Mouse (Mus musculus) gastrocnemius, postnatal 36 days (tissue): Measurements from ENCODE around the gene Nav2. TPM values are rescaled to one million over a fixed set of nuclear protein-coding genes. Genes with fewer than 3 reads are reported as not detected.

ENCODE experiments used
- DNase-seq, 2 experiments: peaks; one replicate each; pipeline ENCODE4 v3.0.0; 2022
- intact Hi-C: fragments of 180-260 bp; cut with DNase I; formaldehyde crosslinking; loops from one replicate; pipeline ENCODE4 v1.15.1; 2025
- total RNA-seq, 2 experiments: library from RNA; stranded (reverse); gene quantifications; 2 replicates each; pipeline ENCODE4 v1.2.3; 2021

Nav2 gene
- total RNA-seq, 2 experiments from 2014 or later = 21.8 to 23.9 TPM

DNA sequence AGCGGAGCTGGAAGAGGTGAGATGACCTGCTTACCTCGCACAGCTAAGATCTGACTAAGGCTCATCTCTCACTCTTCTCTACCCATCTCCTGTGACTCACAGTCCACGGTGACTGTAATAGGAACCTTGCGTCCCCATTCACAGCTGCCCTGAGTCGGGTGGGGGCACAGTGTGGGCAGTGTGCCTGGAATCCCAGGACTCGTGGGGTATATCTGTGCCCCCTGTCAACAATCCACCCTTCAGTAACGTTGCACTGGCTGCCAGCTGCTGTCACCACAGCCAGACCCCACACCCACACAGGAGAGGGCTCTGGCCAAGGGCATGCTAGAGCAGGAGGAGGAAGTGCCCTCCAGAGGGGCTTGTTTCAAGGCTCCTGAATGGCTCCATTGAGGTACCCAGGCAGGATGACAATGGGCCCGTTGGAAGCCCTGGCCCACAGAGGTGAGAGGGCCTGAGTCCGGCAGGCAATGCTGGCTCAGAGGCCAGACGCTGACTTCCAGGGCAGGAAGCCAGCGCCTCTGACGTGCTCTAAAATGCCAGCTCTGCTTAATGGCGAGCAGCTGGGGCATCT lies 353.5 kb downstream of the Nav2 start:
- DNase-seq = peak; percentile 47 to 57
- intact Hi-C loops = loop anchor here (10.0 kb wide), 1 partner anchor 377 kb away; the partner anchor contains the start of gene E2f8

DNA sequence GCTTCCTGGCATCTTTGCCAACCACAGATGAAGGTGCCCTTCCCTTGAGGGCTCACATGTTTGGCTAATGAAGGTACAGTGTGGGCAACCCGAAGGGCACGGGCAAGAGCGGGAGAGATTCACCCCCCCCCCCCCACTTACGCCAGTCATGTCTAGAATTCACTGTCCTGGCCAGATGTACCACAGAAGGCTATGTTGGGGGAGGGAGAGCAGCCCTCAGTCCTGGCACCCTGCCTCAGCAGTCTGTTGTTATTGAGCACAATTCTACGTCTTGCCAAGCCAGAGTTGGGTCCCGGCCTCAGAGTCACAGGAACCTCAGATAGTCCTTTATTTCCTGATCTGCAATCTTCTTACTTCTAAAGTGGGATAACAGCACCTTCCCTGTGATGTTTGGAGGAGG lies 357.9 kb downstream of the Nav2 start:
- no peak for DNase-seq

DNA sequence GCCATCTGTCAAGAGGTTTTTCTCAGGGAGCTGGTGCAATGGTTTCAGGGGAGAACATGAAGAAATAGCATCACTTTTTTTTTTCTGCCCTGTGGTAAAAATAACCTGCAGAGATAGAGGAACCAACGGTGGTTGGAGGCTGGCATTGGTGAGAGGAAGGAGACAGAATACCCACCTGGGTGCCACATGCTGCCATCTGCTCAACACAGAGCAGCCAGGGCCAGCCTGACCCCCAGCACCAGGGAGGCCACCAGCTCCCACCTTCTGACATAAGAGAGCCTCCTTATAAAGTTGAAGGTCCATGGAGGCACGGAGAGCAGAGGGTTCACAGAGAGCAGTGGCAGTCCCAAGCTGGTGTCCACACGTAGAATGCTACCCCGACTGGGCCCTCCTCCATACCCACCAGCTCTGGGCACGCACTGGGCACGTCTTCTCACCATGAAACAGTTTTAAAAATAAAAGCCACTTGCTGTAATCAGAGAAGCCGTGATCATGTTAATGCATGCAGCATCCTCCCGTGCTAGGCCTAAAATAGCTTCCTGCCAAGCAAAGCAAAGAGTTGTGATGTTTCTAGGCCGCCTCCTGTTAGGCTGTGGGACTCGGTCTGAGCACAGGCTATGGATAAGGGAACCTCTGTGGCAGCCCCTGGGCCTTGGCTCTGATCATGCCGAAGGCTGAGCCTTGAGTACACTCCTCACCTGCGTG lies 359.3 kb downstream of the Nav2 start:
- no peak for DNase-seq
- intact Hi-C loops = loop anchor here (10.0 kb wide), 1 partner anchor 383 kb away; the partner anchor contains the start of gene E2f8

More for the DNA sequence above, 357.9 kb downstream of the Nav2 start:
- intact Hi-C loops = loop anchor here (10.0 kb wide), 1 partner anchor 382 kb away; the partner anchor contains the start of gene E2f8

DNA sequence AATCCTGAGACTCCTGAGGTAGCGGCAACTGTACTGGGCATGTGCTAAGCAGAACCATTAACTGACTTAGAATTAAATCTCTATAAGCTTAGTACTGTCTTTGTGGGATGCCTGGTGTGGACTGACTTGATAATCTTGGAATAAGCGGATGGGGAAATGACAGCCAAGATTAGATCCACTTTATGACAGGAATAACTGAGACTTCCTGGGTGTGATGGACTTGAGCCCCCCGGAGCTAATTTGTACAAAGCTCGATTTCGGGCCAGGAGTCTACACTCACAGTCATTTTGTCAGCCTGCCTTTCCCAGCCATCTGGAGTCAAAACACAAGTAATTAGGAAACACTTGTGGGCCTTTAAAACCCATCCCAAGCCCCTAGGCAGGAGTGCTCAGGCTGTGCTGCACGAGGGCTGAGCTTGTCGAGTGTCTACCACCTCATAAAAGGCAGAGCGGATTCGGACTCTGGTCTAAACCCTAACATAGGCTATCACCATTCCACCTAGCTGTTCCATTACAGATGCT lies 359.9 kb downstream of the Nav2 start:
- intact Hi-C loops = loop anchor here (10.0 kb wide), 1 partner anchor 384 kb away; the partner anchor contains the start of gene E2f8
- DNase-seq = no peak

DNA sequence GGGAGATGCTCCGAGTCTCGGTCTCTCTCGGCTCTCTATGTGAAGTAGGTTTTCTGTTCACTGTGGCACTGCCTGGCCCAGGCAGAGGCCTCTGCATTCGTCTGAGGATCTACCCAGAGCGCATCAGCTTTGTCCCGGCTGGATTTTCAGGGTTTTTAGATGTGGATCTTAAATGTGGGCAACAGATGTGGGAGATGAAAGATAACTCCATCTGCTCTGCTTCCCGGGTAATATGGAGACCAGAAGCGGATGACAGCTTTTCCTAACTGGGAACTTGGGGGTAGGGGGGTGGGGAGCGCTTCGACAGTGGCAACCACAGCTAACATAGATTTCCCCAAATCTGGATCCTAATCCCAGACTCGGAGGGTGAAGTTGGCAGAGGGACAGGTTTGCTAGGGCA lies 362.3 kb downstream of the Nav2 start:
- intact Hi-C loops = loop anchor here (5.0 kb wide), 1 partner anchor 151 kb away; no protein-coding TSS in a partner anchor
- no peak for DNase-seq

DNA sequence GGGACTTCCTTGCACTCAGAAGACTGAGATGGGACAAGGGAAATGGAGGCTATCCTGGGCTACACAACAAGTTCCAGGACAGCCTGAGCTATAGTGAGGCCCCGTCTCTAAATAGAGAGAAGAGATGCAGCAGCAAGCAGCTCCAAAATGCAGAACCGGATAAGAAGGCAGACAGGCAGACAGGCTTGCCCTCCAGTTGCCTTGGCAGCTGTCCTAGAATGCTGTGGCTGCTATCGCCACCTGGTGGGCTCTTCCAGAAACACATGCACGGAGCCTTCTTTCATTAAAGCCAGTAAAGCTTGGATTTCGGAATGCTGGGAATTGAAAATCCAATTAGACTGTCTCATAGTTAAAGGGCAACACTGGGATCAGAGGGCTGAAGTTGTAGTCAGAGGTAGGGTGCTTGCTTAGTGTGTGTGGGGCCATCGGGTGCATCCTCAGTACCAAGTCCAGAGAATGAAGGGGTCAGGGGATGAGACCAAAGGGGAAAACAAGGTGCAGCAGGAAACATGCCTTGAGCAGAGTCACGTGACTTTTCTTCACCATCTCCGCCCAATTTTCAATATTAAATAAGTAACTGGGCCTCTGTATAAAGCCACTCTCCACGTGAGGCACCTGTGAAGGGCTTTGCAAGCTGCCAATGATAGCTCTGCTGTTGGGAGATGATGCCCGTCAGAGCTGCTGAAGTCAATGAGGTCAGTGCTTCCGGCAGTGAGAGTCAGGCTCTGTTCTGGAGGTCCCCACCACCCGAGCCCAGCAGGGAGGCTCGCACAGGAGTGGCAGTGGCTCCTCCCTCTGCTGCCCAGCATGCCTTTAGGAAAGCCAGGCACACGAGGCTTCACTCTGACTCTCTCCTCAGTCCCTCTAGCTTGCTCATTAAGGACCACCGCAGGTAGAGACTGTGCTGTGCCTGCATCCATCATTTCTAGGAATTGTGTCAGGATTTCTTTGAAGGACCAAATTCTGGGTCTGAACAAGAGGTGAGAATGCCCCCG lies 364.2 kb downstream of the Nav2 start:
- intact Hi-C loops = loop anchor here (1.0 to 5.0 kb wide), 3 partner anchors 22 to 150 kb away; no protein-coding TSS in a partner anchor
- peak; percentile 65 to 67 for DNase-seq

DNA sequence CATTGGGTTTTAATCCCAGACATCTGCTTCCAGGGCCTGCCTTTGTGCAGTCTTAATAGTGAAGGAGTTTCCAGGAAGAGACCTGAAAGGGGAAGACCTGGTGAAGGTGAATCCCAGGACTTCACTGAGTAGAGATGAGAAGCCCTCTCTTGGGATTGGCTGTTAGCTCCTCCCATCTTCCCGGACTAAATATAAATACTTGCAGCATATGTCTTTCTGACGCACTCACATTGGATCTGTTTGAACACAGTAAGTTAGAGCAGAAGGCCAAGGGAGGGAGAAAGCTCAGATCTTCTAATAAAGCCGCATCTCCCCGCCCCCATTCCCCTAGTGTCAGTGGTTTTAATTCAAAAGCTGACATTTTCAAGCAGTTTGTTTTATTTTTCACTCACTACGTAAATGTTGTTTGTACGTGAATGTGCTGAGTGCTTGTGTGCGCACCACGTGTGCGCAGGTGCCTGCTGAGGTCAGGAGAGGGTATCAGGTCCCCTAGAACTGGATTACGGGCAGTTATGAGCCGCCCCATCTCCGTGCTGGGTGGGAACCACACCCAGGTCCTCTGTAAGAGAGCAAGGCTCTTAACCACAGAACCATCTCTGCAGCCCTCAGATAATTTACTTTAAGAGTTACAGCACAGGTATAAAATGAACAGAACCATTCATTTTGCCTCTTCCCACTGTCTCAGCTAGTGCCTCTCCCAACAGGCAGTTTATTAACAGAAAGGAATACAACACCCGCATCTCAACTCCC lies 365.6 kb downstream of the Nav2 start:
- DNase-seq = no peak
- intact Hi-C loops = loop anchor here (2.0 to 5.0 kb wide), 2 partner anchors 141 to 148 kb away; no protein-coding TSS in a partner anchor

DNA sequence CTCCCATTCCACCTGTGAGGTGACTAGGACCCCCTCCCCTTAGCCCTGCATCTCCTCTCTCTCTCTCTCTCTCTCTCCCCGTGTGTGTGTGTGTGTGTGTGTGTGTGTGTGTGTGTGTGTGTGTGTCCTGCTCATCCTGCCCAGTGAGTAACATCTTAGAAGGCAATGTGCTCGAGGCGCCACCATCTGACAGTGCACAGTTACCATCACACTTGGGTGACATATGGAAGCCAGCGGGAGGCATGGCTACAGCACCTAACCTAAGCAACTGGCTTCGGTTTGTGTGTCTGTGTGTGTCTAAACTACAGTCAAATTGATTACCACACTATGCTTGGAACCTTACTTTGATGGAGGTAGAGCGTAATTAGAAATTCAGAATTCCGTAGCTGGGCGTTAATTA lies 366.2 kb downstream of the Nav2 start:
- DNase-seq = no peak
- intact Hi-C loops = loop anchor here (5.0 kb wide), 1 partner anchor 148 kb away; no protein-coding TSS in a partner anchor

DNA sequence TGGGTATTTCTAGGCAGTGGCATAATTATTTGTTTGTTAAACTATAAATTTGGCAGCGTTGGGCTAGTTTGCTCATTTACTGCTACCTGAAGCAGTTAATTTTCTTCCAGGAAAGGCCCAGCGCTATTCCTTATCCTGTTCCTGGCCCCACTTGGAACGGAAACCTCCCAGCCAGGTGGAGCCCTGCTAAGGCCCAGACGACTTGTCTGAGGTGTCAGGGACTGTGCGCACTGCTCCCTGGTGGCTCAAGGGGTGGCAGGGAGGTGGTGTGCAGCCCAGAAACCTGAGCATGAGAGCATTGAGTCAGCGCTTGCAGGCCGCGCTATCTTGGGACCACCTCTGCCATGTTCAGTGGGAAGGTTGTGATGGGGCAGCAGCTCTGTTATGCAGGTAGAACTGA lies 367.6 kb downstream of the Nav2 start:
- DNase-seq = no peak
- intact Hi-C loops = no loop called here

DNA sequence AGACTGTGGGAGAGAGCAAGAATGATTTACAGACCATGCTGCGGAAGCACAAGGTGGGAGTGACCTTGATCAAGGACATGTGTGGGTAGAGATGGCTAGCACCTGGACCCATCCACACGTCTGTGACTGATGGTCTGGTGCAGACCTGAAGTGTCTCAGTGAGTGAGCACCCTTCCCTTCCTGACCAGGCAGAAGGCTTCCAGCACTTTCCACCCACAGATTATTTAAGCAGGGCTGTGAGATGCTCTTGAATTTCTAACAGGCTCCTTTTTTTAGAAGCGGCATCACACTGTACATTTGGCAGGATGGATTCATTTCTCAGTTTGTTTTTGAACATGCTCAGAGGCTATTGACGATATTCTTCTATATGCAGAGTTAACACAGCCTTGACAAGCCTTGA lies 369.2 kb downstream of the Nav2 start:
- intact Hi-C loops = no loop called here

DNA sequence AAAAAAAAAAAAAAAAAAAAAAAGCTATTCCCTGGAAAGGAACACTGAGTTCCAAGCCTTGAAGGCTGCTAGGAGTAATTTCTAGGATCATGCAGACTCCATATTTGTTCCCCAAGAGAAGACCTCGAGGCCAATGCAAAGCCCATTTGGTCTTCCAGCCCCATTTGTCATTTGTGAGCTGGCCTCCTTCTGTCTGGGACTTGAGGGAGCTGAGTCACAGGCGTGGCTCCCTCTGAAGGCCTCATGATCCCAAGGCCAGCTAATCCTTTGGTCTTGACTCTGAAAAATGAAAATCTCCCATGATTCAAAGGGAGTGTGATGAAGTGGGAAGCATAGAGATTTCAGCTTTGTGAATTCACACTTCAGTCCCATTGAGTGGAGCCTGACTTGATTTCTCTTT lies 370.0 kb downstream of the Nav2 start:
- no peak for DNase-seq
- intact Hi-C loops = no loop called here

More for the DNA sequence above, 369.2 kb downstream of the Nav2 start:
- DNase-seq = no peak

DNA sequence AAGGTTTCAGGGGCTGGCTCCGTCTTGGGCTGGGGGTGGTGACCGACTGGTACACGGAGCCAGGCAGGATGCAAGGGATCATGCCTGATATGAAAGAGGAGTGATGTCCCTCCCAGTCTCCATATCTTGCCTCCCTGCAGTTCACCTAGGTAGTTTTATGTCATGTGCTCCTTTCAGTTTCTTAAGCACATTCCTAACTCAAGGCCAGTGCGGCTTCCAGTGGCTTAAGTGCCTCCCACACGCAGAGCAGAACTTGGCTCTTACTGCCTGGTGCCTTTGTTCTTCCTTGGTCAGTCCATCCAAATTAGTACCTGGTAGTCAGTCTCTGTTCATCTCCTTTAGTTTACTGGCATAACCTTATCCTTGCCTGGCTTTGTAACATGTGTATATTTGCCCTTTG lies 371.9 kb downstream of the Nav2 start:
- intact Hi-C loops = no loop called here
- no peak for DNase-seq

DNA sequence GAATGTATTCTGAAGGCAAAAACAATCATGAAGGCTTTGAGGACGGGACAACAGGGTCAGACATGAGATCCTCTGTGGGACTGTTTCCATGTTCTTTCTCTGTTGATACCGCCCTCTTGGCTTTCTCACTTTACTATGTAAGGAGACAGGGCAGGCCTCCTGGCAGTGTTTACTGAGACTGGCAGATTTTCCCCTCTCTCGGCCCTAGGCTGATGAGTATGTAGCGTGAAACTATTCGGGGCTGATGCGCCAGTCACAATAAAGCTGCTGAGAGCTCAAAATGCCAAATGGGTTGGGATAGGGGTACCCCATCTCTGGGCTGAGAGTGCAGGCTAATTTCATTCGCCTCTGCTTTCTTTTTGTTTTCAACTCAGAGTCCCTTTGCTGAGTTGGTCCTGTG lies 373.9 kb downstream of the Nav2 start:
- DNase-seq = no peak
- intact Hi-C loops = no loop called here

DNA sequence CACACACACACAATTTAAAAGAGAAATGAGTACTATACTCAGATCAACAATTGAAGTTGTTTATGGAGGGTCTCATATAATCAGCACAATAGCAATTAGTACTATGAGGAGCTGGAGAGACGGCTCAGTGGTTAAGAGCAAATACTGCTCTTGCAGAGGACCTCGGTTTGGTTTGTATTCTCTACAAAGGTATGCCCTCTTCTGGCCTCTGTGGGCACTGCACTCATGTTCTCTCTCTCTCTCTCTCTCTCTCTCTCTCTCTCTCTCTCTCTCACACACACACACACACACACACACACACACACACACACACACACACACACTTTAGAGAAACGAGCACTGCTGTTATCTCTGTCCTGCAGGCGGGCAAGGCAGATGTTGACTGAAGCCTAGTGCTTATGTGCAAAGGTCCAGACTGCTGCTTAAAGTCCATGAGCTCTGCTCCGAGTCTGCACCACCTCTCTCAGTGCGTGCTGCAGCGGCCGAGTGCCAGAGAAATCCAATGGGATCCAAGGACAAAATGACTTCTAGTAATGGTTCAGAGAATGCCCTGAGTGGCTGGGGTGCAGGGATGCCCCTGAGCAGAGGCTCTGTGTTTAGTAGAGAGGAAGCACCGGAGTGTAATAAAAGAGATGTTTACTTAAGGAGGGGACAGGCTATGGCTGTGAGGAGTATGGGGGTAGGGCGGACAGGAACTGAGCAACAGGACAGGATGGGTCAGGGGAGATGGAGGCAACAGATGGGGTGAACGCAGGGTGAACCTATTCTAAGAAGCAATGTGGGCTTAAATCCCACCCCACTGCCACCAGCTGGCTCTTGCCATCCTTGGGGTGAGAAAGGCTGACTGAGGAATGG lies 375.2 kb downstream of the Nav2 start:
- no peak for DNase-seq
- intact Hi-C loops = no loop called here

DNA sequence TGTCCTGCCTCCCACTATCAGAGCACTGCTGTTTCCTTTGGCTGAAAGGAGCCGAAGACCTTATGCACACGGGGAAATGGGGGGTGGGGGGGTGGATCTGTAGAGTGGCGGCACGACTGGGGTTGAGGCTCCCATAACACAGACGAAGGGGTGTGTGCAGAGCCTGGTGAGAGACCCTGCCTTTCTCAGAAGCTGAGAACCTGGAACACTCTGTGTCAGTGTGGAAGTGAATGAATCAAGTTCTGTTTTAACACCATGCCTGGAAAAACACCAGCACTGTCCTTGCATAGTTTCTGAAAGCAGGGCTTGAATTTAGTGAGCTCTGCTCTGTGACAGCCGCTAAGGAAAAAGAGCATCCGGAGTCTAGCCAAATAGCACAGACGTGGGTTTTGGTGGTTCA lies 379.7 kb downstream of the Nav2 start:
- intact Hi-C loops = no loop called here
- DNase-seq = no peak

DNA sequence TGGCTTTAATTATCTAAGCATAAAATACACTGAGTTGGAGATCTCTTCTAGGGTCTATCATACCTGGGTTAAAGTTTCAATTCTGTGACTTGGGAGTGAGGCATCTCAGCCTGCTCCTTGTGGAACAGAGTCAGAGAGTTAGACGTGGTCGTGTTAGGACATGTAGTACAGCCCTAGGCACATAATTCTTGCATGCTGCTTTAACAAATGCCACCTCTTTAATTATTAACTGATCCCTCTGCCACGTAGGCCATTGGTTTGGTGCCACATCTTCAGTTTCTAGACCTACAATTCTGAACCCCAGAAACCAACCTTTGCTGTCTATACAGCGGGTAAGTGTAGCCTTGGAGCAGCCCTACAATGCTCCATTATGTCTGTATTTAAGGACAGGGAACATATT lies 381.8 kb downstream of the Nav2 start:
- intact Hi-C loops = no loop called here
- DNase-seq = no peak

DNA sequence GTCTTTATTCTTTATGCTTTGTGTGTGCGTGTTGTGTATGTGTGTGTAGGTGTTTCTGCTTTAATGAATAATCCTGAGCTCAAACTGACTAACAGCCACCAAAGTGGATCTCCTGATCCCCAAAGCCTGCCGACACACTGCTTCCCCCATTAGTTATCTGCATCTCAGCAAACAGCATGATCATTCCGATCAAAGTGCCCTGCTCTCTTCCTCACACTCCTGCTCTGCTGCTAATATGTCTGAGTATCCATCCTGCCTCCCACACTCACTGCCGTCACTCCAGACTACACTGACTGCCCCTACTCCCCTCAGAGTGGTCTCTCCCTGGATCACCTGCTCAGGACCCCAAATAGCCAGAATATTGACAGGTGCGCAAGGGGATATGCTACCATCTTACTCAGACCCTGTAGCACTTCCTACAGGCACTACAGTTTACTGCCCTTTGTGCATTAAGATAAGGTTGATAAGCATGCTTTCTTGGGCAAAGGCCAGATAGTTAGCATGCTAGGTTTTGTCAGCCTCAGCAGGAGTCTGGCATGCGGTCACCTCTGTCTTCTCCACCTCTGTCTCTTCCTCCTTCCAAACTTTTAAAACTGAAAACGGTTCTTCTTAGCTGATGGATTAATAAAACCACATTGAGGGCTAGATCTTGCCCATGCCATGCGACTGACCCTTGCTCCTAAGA lies 382.8 kb downstream of the Nav2 start:
- no peak for DNase-seq
- intact Hi-C loops = no loop called here

DNA sequence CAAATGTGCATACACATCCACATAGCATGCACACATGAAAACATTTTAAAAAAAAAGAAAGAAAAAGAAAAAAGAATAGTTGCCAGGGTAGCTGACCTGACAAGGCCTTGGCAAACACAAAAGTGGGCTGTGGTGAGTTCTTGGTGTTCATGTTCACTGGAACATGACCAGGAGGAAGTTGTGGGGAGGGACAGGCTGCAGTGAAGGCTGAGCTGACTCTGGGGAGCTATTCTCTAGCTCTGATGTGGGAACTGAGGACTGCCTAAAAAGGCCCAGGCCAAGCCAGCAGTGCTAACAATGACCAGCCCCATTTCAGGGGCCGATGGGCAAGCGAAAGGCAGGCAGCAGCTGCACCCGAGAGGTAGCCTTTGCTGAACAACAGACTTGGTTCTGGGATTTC lies 388.6 kb downstream of the Nav2 start:
- no peak for DNase-seq
- intact Hi-C loops = no loop called here
